Mouse (Mus musculus): ENCODE measurements around the gene Svep1. TPM values are rescaled to one million over a fixed set of nuclear protein-coding genes. Genes with fewer than 3 reads are reported as not detected.

The Svep1 gene
- polyA plus RNA-seq, 1 experiment, result not detected

DNA sequence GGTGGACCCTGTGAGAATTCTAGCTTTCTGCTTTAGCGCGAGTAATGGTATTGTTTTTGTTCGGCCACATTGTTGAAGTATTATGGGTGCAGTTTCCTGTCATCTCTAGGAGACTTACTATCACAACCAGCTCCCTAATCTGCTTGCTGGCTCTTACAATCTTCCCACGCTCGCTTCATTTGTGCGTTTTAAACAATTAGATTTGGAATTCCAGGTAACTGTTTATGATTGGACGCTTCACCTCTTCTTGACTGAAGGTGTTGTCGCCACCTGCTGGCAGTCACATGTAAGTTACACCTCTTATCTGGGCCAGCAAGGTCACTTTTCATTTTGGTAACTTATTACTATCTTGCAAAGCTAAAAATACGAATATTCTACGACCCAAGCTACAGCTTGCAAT is 127.0 kb downstream of the Svep1 start:
- Histone ChIP-seq H3K4me3 (ENCODE audit: insufficient read depth, low read depth, low read length) (no peak overlapping the region), H3K27ac (ENCODE audit: insufficient read depth, low read depth, low read length) (no peak overlapping the region), H3K4me1 (ENCODE audit: control insufficient read depth, insufficient read depth, low read length) (no peaks in the 10 kb centered on the region)
- WGBS, result 10% methylated on average over 10 of the region's 10 CpGs
- no peak for TF ChIP-seq CTCF (IDR thresholded peaks at IDR 0.05; ENCODE audit: insufficient read depth, low read depth, low read length)
- TF ChIP-seq POLR2A (IDR thresholded peaks at IDR 0.05; ENCODE audit: insufficient read depth, low read depth, low read length), result no peak

DNA sequence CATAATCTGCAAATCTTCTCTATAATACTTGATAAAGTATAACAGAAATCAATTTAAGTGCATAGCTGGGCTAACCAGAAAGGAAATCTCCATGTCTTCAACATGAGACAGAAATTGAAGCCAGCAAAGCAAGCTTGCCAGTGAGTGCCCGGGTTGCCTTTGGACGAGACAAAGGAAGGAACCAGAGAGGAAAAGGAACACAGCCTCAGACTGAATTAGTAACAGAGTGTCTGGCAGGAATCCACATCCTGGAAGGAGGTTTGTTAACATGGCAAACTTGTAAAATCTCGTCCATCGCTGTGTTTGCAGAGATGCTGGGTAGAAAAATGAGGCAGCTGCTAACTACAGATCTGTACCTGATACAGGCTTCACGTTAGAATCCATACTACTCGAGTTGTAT is 128.7 kb downstream of the Svep1 start:
- Histone ChIP-seq H3K4me3 (ENCODE audit: insufficient read depth, low read depth, low read length) (no peak overlapping the region), H3K4me1 (ENCODE audit: control insufficient read depth, insufficient read depth, low read length) (no peaks in the 10 kb centered on the region), H3K27ac (ENCODE audit: insufficient read depth, low read depth, low read length) (no peak overlapping the region)
- TF ChIP-seq CTCF (IDR thresholded peaks at IDR 0.05; ENCODE audit: insufficient read depth, low read depth, low read length) (no peak), POLR2A (IDR thresholded peaks at IDR 0.05; ENCODE audit: insufficient read depth, low read depth, low read length) (no peak)
- WGBS, result 35% methylated on average over 6 of the region's 6 CpGs

DNA sequence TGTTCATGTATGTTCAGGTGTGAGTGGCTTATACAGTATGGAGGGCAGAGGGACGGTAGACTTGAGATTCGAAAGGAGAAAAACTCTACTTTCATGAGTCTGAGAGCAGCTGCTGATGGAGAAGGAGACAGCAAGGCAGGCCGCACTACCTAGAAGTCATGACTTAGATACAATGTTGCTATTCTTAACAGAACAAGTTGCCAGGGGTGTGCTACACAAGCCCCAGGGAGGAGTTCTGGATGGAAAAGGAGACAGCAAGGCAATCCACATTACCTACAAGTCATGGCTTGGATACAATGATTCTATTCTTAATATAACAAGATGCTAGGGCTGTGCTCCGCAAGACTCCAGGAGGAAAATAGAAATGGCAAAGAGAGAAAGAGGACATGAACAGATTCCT is 129.1 kb downstream of the Svep1 start:
- no peak overlapping the region for H3K4me3 ChIP-seq (ENCODE audit: insufficient read depth, low read depth, low read length)
- WGBS, result 80% methylated on average over 4 of the region's 4 CpGs
- no peak overlapping the region for H3K27ac ChIP-seq (ENCODE audit: insufficient read depth, low read depth, low read length)
- no peaks in the 10 kb centered on the region for H3K4me1 ChIP-seq (ENCODE audit: control insufficient read depth, insufficient read depth, low read length)
- TF ChIP-seq POLR2A (IDR thresholded peaks at IDR 0.05; ENCODE audit: insufficient read depth, low read depth, low read length), result no peak
- TF ChIP-seq CTCF (IDR thresholded peaks at IDR 0.05; ENCODE audit: insufficient read depth, low read depth, low read length), result no peak

DNA sequence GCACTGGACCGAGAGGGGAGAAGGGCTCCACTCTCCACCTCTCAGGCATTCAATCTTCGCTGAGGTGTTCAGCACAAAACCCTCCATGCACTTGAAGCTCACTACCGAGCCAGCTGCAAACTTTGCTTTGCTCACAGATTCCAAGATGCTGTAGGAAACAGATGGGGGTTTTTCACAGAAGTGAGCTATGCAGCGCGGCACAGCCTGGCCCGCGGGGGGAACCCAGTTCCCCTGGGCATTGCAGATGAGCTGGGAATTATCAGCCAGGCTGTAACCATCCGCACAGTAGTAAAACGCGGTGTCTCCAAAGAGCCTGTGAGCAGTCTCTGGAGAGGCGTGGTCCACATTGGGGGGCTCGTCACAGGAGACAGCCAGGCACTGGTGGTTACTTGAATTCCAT is 133.8 kb downstream of the Svep1 start:
- Histone ChIP-seq H3K4me1 (ENCODE audit: control insufficient read depth, insufficient read depth, low read length) (no peaks in the 10 kb centered on the region), H3K27ac (ENCODE audit: insufficient read depth, low read depth, low read length) (no peak overlapping the region), H3K4me3 (ENCODE audit: insufficient read depth, low read depth, low read length) (no peak overlapping the region)
- no peak for TF ChIP-seq CTCF (IDR thresholded peaks at IDR 0.05; ENCODE audit: insufficient read depth, low read depth, low read length)
- TF ChIP-seq POLR2A (IDR thresholded peaks at IDR 0.05; ENCODE audit: insufficient read depth, low read depth, low read length), result no peak
- WGBS, result 85% methylated on average over 12 of the region's 12 CpGs

GRCm38 (mm10) chr4:58068886-58069285 is 137.8 kb downstream of the Svep1 start:
- 96% methylated on average over 5 of the region's 5 CpGs for WGBS
- H3K4me3 ChIP-seq (ENCODE audit: insufficient read depth, low read depth, low read length), result no peak overlapping the region
- H3K27ac ChIP-seq (ENCODE audit: insufficient read depth, low read depth, low read length), result no peak overlapping the region
- TF ChIP-seq POLR2A (IDR thresholded peaks at IDR 0.05; ENCODE audit: insufficient read depth, low read depth, low read length) (no peak), CTCF (IDR thresholded peaks at IDR 0.05; ENCODE audit: insufficient read depth, low read depth, low read length) (no peak)
- no peaks in the 10 kb centered on the region for H3K4me1 ChIP-seq (ENCODE audit: control insufficient read depth, insufficient read depth, low read length)

DNA sequence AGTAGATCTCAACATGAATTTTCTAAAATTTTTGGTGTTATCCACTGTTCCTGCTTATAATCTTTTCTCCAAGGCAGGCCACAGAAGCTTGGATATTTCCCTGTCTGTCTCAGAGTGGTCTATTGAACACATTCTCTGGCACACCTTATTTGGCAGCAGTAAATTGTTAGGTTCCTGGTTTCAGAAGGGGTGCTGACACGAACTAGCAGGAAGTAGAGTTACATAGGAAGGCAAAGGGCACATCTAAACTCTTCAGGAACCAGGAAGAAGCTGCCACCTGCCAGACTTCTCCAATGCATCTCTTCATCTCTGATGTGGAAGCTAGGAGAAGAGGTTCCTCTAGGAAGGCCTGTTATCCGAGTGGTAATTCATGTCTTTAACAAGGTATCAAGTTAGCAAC is 141.9 kb downstream of the Svep1 start:
- Histone ChIP-seq H3K4me3 (ENCODE audit: insufficient read depth, low read depth, low read length) (no peak overlapping the region), H3K4me1 (ENCODE audit: control insufficient read depth, insufficient read depth, low read length) (no peaks in the 10 kb centered on the region), H3K27ac (ENCODE audit: insufficient read depth, low read depth, low read length) (no peak overlapping the region)
- WGBS, result 72% methylated on average over 2 of the region's 2 CpGs
- TF ChIP-seq POLR2A (IDR thresholded peaks at IDR 0.05; ENCODE audit: insufficient read depth, low read depth, low read length), result no peak
- TF ChIP-seq CTCF (IDR thresholded peaks at IDR 0.05; ENCODE audit: insufficient read depth, low read depth, low read length), result no peak

DNA sequence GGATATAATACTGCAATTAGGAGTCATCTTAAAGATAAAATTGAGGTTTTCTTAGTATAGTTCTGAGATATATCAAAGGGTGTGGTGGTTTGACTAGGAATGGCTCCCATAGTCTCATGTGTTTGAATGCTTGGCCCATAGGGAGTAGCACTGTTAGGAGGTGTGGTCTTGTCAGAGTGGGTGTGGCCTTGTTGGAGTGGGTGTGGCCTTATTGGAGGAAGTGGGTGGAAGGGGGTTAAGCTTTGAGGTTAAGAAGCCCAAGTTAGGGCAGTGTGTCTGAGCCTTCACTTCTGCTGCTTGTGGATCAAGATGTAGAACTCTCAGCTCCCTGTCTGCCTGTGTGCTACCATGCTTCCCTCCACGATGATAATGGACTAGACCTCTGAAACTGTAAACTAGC is 143.7 kb downstream of the Svep1 start:
- WGBS, result 90% methylated on average over 1 of the region's 1 CpGs
- no peak overlapping the region for H3K27ac ChIP-seq (ENCODE audit: insufficient read depth, low read depth, low read length)

GRCm38 (mm10) chr4:58055653-58056052 is 151.0 kb downstream of the Svep1 start:
- TF ChIP-seq POLR2A (IDR thresholded peaks at IDR 0.05; ENCODE audit: insufficient read depth, low read depth, low read length), result no peak
- no peak for TF ChIP-seq CTCF (IDR thresholded peaks at IDR 0.05; ENCODE audit: insufficient read depth, low read depth, low read length)
- Histone ChIP-seq H3K4me3 (ENCODE audit: insufficient read depth, low read depth, low read length) (no peak overlapping the region), H3K4me1 (ENCODE audit: control insufficient read depth, insufficient read depth, low read length) (no peaks in the 10 kb centered on the region), H3K27ac (ENCODE audit: insufficient read depth, low read depth, low read length) (no peak overlapping the region)

More for the DNA sequence above, 143.7 kb downstream of the Svep1 start:
- TF ChIP-seq CTCF (IDR thresholded peaks at IDR 0.05; ENCODE audit: insufficient read depth, low read depth, low read length), result no peak
- no peak for TF ChIP-seq POLR2A (IDR thresholded peaks at IDR 0.05; ENCODE audit: insufficient read depth, low read depth, low read length)
- H3K4me1 ChIP-seq (ENCODE audit: control insufficient read depth, insufficient read depth, low read length), result no peaks in the 10 kb centered on the region
- H3K4me3 ChIP-seq (ENCODE audit: insufficient read depth, low read depth, low read length), result no peak overlapping the region

DNA sequence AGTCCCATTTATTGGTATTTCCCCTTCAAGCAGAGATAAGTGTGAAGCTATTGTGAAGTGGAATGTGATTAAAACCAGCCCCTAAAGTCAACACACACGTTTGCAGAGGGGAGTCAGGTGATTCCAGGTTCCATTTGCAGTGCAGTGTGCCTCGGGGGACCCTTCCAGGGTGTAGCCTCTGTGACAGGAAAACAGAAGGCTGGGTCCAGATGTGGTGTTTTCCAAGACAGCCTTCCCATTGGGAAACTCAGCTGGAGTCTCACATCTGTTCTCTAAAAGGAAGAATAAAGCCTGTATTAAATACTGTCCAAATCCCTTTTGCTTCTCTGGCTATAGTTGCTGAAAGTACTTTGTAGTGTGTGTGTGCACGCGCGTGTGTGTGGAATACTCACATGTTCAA is 152.2 kb downstream of the Svep1 start:
- Histone ChIP-seq H3K4me1 (ENCODE audit: control insufficient read depth, insufficient read depth, low read length) (no peaks in the 10 kb centered on the region), H3K4me3 (ENCODE audit: insufficient read depth, low read depth, low read length) (no peak overlapping the region), H3K27ac (ENCODE audit: insufficient read depth, low read depth, low read length) (no peak overlapping the region)
- WGBS, result 73% methylated on average over 5 of the region's 5 CpGs
- TF ChIP-seq POLR2A (IDR thresholded peaks at IDR 0.05; ENCODE audit: insufficient read depth, low read depth, low read length) (no peak), CTCF (IDR thresholded peaks at IDR 0.05; ENCODE audit: insufficient read depth, low read depth, low read length) (no peak)

DNA sequence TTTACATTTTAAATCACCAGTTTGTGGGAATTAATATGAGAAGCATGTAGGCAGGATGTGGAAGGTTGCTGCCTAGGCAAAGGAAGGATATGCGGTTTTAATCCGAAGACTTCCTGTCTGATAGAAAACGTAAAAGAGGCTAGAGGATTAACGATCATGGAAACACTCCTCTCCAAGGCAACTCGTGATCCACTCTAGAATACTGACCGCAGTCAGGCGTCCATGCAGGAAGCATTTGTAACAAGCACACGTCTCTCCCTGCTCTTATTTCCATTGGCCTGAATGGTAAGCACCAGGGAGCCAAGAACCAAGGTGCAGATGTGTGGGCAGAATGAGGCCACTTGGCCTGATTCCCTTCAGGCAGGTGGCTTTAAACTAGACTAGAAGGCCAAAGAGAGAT is 155.9 kb downstream of the Svep1 start:
- H3K27ac ChIP-seq (ENCODE audit: insufficient read depth, low read depth, low read length), result no peak overlapping the region
- TF ChIP-seq POLR2A (IDR thresholded peaks at IDR 0.05; ENCODE audit: insufficient read depth, low read depth, low read length), result no peak
- no peak for TF ChIP-seq CTCF (IDR thresholded peaks at IDR 0.05; ENCODE audit: insufficient read depth, low read depth, low read length)
- H3K4me3 ChIP-seq (ENCODE audit: insufficient read depth, low read depth, low read length), result no peak overlapping the region
- WGBS, result 56% methylated on average over 8 of the region's 8 CpGs
- no peaks in the 10 kb centered on the region for H3K4me1 ChIP-seq (ENCODE audit: control insufficient read depth, insufficient read depth, low read length)
